Mouse (Mus musculus): ENCODE data around the gene Crebbp. TPM values are rescaled to one million over a fixed set of nuclear protein-coding genes. Genes with fewer than 3 reads are reported as not detected.
"Not testable (repeated sequence)": the region's sequence is repeated elsewhere in the genome, so short reads cannot be mapped to it uniquely, and the experiment has no call there.

The Crebbp gene
- polyA plus RNA-seq (2015; fragmentation: Nextera tagmentation; extraction: Ambion mirVana) = 25.3 and 25.6 TPM in 2 replicates

GRCm38 (mm10) chr16:4213799-4214551 is at the start of gene Crebbp:
Crebbp (minus strand) TSS chr16:4213997.
- Histone ChIP-seq H3K4me1 (replicated peaks) (peaks cover 12% of the 10 kb centered on the region), H3K9me3 (no peaks in the 10 kb centered on the region), H3K9ac (peak within 1 kb of the TSS; percentile 90), H3K4me2 (replicated peaks) (peak within 1 kb of the TSS; percentile 81), H3K27me3 (replicated peaks) (no peaks in the 10 kb centered on the region), H3K36me3 (no peaks in the 10 kb centered on the region), H3K27ac (peak within 1 kb of the TSS; percentile 98), H3K4me3 (replicated peaks) (peak within 1 kb of the TSS; percentile 93)
- under 1% methylated on average over 70 of the region's 92 CpGs for WGBS
- peak; percentile 94 for ATAC-seq

DNA sequence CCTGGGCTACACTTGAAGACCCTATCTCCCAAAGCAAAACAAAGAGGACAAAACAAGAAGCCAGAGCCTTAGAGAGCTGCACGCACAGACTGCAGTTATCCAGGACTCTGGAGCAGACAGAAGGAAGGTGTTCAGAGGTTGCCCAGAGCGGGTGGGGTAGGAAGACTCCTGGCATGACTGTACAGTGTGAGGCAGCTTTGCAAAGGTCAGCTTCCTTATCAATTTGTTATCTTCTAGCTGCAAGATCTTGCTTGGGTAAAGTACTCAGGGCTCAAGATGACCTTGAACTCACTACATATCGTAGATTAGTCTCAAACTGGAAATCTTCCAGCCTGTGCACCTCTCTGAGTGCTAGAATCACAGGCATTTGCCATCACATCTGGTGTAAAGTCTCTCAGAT is 49.7 kb upstream of the Crebbp start:
- H3K9ac ChIP-seq = no peak overlapping the region
- no peaks in the 10 kb centered on the region for H3K27me3 ChIP-seq (replicated peaks)
- no peak overlapping the region for H3K27ac ChIP-seq
- H3K4me3 ChIP-seq (replicated peaks) = no peak overlapping the region
- H3K4me2 ChIP-seq (replicated peaks) = no peak overlapping the region
- peak; percentile 75 for ATAC-seq
- no peaks in the 10 kb centered on the region for H3K9me3 ChIP-seq
- no peaks in the 10 kb centered on the region for H3K36me3 ChIP-seq
- WGBS = 61% methylated on average over 3 of the region's 3 CpGs
- H3K4me1 ChIP-seq (replicated peaks) = 0 out of 2 replicates have a peak, but pooled peaks cover 8% of the 10 kb centered on the region

DNA sequence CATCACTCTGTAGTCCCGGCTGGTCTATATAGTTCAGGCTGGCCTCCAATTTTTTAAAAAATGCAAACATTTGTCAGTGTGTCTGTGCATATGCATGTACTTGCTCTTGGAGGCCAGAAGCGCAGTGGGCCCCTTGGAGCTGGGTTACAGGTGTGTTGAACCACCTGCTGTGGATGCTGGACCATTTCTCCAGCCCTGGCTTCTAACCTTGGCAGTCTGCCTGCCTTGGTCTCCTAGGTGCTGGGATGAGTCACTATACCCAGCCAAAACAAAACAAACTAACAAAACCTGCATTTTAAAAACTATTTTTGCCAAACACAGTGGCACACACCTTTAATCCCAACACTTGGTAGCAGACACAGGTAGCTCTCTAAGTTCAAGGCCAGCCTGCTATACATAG is 43.7 kb upstream of the Crebbp start:
- Histone ChIP-seq H3K4me3 (replicated peaks) (no peak overlapping the region), H3K9ac (no peak overlapping the region), H3K27me3 (replicated peaks) (no peaks in the 10 kb centered on the region), H3K9me3 (no peaks in the 10 kb centered on the region), H3K36me3 (no peaks in the 10 kb centered on the region), H3K4me1 (replicated peaks) (no peaks in the 10 kb centered on the region), H3K27ac (no peak overlapping the region), H3K4me2 (replicated peaks) (no peak overlapping the region)
- ATAC-seq = no peak
- WGBS = 85% methylated on average over 2 of the region's 2 CpGs

- Histone ChIP-seq H3K36me3 (no peaks in the 10 kb centered on the region), H3K4me1 (replicated peaks) (no peaks in the 10 kb centered on the region), H3K9me3 (0 out of 2 replicates have a peak, but pooled peaks cover 2% of the 10 kb centered on the region), H3K27me3 (replicated peaks) (no peaks in the 10 kb centered on the region), H3K4me3 (replicated peaks) (no peak overlapping the region), H3K9ac (no peak overlapping the region), H3K4me2 (replicated peaks) (no peak overlapping the region), H3K27ac (no peak overlapping the region)
- WGBS = 87% methylated on average over 3 of the region's 3 CpGs
- ATAC-seq = no peak
Observed at GRCm38 (mm10) chr16:4248791-4249190, 35.0 kb upstream of the Crebbp start.

DNA sequence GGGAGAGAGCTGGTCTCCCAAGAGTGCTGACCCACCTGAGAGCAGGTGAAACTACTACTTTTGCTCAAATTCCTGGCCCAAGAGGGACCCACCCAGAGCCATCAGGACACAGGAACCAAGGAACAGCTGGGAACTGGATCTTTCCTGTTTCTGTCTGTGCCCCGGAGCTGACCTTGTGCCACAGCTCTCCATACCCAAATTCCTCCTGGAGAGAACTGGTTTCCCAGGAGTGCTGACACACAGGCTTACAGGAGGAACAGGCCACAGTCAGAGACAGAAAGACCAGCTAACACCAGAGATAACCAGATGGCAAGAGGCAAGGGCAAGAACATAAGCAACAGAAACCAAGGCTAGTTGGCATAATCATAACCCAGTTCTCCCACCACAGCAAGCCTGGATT is 31.4 kb upstream of the Crebbp start:
- not testable (repeated sequence) for ATAC-seq; H3K27me3 ChIP-seq (replicated peaks); H3K36me3 ChIP-seq; H3K4me1 ChIP-seq (replicated peaks); H3K9ac ChIP-seq; H3K9me3 ChIP-seq; H3K27ac ChIP-seq; H3K4me3 ChIP-seq (replicated peaks); H3K4me2 ChIP-seq (replicated peaks)
- 90% methylated on average over 1 of the region's 1 CpGs for WGBS

GRCm38 (mm10) chr16:4236131-4236530 is 22.3 kb upstream of the Crebbp start:
- Histone ChIP-seq H3K27ac (no peak overlapping the region), H3K27me3 (replicated peaks) (no peaks in the 10 kb centered on the region), H3K4me1 (replicated peaks) (no peaks in the 10 kb centered on the region), H3K9me3 (no peaks in the 10 kb centered on the region), H3K4me3 (replicated peaks) (no peak overlapping the region), H3K4me2 (replicated peaks) (no peak overlapping the region), H3K9ac (no peak overlapping the region), H3K36me3 (no peaks in the 10 kb centered on the region)
- ATAC-seq = no peak
- WGBS = 72% methylated on average over 4 of the region's 4 CpGs

- no peaks in the 10 kb centered on the region for H3K27me3 ChIP-seq (replicated peaks)
- no peak for ATAC-seq
Observed at GRCm38 (mm10) chr16:4235587-4235986, 21.8 kb upstream of the Crebbp start.

DNA sequence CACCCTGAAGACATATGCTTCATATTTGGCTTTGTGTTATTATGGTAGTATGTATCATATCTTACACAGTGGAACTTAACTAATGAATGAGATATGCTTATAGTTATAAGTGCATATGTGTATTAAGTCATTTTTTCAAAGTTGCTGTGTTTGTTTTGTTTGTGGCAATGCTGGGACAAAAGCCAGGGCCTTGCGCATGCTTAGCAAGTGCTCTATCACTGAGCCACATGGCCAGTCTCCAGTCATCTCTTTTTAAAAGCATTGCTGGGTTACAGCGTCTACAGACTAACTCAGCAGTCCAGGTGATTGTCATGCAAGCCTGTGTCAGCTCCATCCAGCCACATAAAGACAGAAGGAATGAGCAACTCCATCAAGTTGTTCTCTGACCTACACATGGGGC is 12.0 kb upstream of the Crebbp start:
- Histone ChIP-seq H3K9me3 (no peaks in the 10 kb centered on the region), H3K4me3 (replicated peaks) (no peak overlapping the region), H3K36me3 (no peaks in the 10 kb centered on the region), H3K4me2 (replicated peaks) (no peak overlapping the region), H3K9ac (no peak overlapping the region), H3K27me3 (replicated peaks) (no peaks in the 10 kb centered on the region), H3K27ac (no peak overlapping the region), H3K4me1 (replicated peaks) (no peaks in the 10 kb centered on the region)
- ATAC-seq = no peak
- 91% methylated on average over 2 of the region's 2 CpGs for WGBS

More at GRCm38 (mm10) chr16:4235587-4235986, 21.8 kb upstream of the Crebbp start:
- Histone ChIP-seq H3K9ac (no peak overlapping the region), H3K27ac (no peak overlapping the region), H3K9me3 (no peaks in the 10 kb centered on the region), H3K36me3 (no peaks in the 10 kb centered on the region), H3K4me2 (replicated peaks) (no peak overlapping the region), H3K4me3 (replicated peaks) (no peak overlapping the region), H3K4me1 (replicated peaks) (no peaks in the 10 kb centered on the region)

DNA sequence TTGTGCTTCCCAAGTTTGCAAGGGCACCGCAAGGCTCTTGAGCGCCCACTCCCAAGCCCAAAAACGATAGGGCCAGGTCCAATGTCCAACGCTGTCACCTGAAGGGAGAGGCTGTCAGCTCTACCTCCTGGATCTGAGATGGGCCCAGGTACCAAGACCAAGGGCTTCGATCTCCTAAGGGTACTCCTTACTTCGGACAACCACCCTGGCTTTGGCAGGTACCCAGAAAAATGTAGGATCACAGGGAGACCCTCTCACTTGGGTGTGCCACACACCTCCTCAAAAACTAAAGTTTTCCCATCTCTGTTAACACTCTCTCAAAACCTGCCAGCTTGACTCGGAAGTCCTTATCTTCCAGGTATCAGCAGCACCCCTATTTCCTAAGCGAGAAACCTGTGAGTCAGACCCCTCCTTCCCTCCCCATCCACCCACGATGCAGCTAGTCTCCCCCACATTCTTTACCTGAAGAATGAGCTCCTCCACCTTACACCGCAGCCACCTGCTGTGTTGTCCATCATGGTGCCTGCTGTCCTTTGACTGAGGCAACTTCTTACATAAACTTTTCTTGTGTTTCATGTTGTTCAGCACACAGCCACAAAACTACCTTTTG is 939 bp upstream of the Crebbp start:
- H3K4me3 ChIP-seq (replicated peaks) = peak overlapping the region; percentile 93
- ATAC-seq = peak; percentile 38
- H3K9me3 ChIP-seq = no peaks in the 10 kb centered on the region
- no peak overlapping the region for H3K27ac ChIP-seq
- no peaks in the 10 kb centered on the region for H3K27me3 ChIP-seq (replicated peaks)
- H3K9ac ChIP-seq = peak overlapping the region; percentile 80
- peaks cover 12% of the 10 kb centered on the region for H3K4me1 ChIP-seq (replicated peaks)
- 39% methylated on average over 10 of the region's 10 CpGs for WGBS
- no peaks in the 10 kb centered on the region for H3K36me3 ChIP-seq
- peak overlapping the region; percentile 81 for H3K4me2 ChIP-seq (replicated peaks)

GRCm38 (mm10) chr16:4212963-4213798 is 616 bp downstream of the Crebbp start:
- ATAC-seq = peak; percentile 78
- Histone ChIP-seq H3K4me2 (replicated peaks) (peak overlapping the region; percentile 72), H3K36me3 (no peaks in the 10 kb centered on the region), H3K27ac (peak overlapping the region; percentile 98), H3K4me3 (replicated peaks) (peak overlapping the region; percentile 93), H3K9me3 (no peaks in the 10 kb centered on the region), H3K27me3 (replicated peaks) (no peaks in the 10 kb centered on the region), H3K9ac (peak overlapping the region; percentile 90), H3K4me1 (replicated peaks) (peaks cover 12% of the 10 kb centered on the region)
- under 1% methylated on average over 68 of the region's 128 CpGs for WGBS

DNA sequence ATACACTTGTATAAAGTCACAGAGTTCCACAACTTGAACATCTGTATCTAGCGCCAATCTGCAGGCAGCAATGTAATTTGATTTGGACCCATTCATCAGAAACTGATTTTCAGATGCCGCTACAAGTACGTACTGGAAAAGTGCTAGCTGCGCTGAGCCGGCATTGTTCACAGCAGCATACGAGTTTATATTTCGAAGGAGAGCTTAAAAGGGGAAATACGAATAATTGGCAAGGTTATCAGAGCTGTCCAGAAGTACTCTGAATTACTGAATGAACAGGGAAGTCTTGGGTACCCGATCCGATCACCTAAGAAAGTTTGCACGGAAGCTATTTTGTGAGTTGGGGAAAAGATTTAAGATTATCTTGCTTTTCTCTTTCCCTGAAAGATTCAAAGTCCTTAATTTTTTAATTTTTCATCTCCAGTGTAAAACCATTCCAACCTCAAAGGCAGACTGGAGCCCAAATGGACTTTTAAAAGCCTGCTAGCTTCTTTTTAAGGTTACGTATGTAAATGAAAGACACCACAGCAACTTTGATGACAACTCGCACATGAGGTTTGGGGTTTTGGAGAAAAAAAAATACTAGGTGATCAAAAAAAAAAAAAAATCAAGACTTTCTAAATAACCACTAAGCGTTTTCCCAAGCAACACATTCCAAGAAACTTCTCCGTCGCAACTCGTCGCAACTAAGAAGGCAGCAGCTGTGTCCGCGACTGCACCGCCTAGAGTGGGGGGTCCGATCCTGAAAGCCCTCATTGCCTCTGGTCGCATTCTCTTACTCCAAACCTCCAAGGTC is 1.4 kb downstream of the Crebbp start:
- H3K9me3 ChIP-seq = no peaks in the 10 kb centered on the region
- peak overlapping the region; percentile 93 for H3K4me3 ChIP-seq (replicated peaks)
- WGBS = 3% methylated on average over 23 of the region's 23 CpGs
- H3K27ac ChIP-seq = peak overlapping the region; percentile 98; the same call in 1 of the 2 replicates
- H3K27me3 ChIP-seq (replicated peaks) = no peaks in the 10 kb centered on the region
- peak overlapping the region; percentile 72 for H3K4me2 ChIP-seq (replicated peaks)
- peak overlapping the region; percentile 90 for H3K9ac ChIP-seq
- no peaks in the 10 kb centered on the region for H3K36me3 ChIP-seq
- ATAC-seq = no peak
- H3K4me1 ChIP-seq (replicated peaks) = peaks cover 12% of the 10 kb centered on the region
